Mouse (Mus musculus): ENCODE results near the gene Morc4. TPM values are rescaled to one million over a fixed set of nuclear protein-coding genes. Genes with fewer than 3 reads are reported as not detected.

The Morc4 gene
- polyA plus RNA-seq, 1 experiment from 2014 or later = 7.2 TPM

- Histone ChIP-seq H3K9me3 (no peaks in the 10 kb centered on the region), H3K9ac (no peak within 1 kb of the TSS), H3K27ac (no peak within 1 kb of the TSS), H3K4me3 (no peak within 1 kb of the TSS), H3K36me3 (no peaks in the 10 kb centered on the region), H3K4me2 (replicated peaks) (no peak within 1 kb of the TSS), H3K27me3 (replicated peaks) (0 out of 2 replicates have a peak, but pooled peaks cover 2% of the 10 kb centered on the region), H3K4me1 (no peaks in the 10 kb centered on the region)
- no peak for ATAC-seq (ENCODE audit: low FRiP score, low read depth)
- WGBS = 73% methylated on average over 8 of the region's 8 CpGs
These were observed 71.0 kb downstream of the Morc4 start, which contains the start of gene Cldn2 for GRCm38 (mm10) chrX:139800406-139800878. Cldn2 (plus strand) TSS chrX:139800828.

- ATAC-seq (ENCODE audit: low FRiP score, low read depth) = no peak
- Histone ChIP-seq H3K4me3 (no peak overlapping the region), H3K27ac (no peak overlapping the region), H3K9ac (no peak overlapping the region), H3K4me1 (no peaks in the 10 kb centered on the region), H3K9me3 (no peaks in the 10 kb centered on the region), H3K36me3 (no peaks in the 10 kb centered on the region), H3K27me3 (replicated peaks) (0 out of 2 replicates have a peak, but pooled peaks cover 2% of the 10 kb centered on the region), H3K4me2 (replicated peaks) (no peak overlapping the region)
- WGBS = 85% methylated on average over 3 of the region's 3 CpGs
These were observed 71.5 kb downstream of the Morc4 start for GRCm38 (mm10) chrX:139799953-139800352.

- WGBS = 87% methylated on average over 9 of the region's 9 CpGs
These were observed 73.6 kb downstream of the Morc4 start for GRCm38 (mm10) chrX:139797875-139798274.

GRCm38 (mm10) chrX:139796037-139796436 is 75.4 kb downstream of the Morc4 start:
- H3K9ac ChIP-seq = no peak overlapping the region

More at GRCm38 (mm10) chrX:139797875-139798274, 73.6 kb downstream of the Morc4 start:
- Histone ChIP-seq H3K4me3 (no peak overlapping the region), H3K27me3 (replicated peaks) (0 out of 2 replicates have a peak, but pooled peaks cover 2% of the 10 kb centered on the region), H3K27ac (no peak overlapping the region), H3K4me1 (no peaks in the 10 kb centered on the region), H3K4me2 (replicated peaks) (no peak overlapping the region), H3K9ac (no peak overlapping the region), H3K36me3 (no peaks in the 10 kb centered on the region), H3K9me3 (no peaks in the 10 kb centered on the region)
- ATAC-seq (ENCODE audit: low FRiP score, low read depth) = no peak

GRCm38 (mm10) chrX:139794072-139794845 is 77.2 kb downstream of the Morc4 start:
- H3K9me3 ChIP-seq = no peaks in the 10 kb centered on the region
- no peak overlapping the region for H3K4me3 ChIP-seq
- H3K36me3 ChIP-seq = no peaks in the 10 kb centered on the region
- H3K9ac ChIP-seq = no peak overlapping the region
- 0 out of 2 replicates have a peak, but pooled peaks cover 2% of the 10 kb centered on the region for H3K27me3 ChIP-seq (replicated peaks)
- H3K4me1 ChIP-seq = no peaks in the 10 kb centered on the region
- ATAC-seq (ENCODE audit: low FRiP score, low read depth) = no peak
- H3K27ac ChIP-seq = no peak overlapping the region
- WGBS = 88% methylated on average over 7 of the region's 7 CpGs
- H3K4me2 ChIP-seq (replicated peaks) = no peak overlapping the region

More at GRCm38 (mm10) chrX:139796037-139796436, 75.4 kb downstream of the Morc4 start:
- H3K36me3 ChIP-seq = no peaks in the 10 kb centered on the region
- H3K4me1 ChIP-seq = no peaks in the 10 kb centered on the region
- H3K27me3 ChIP-seq (replicated peaks) = 0 out of 2 replicates have a peak, but pooled peaks cover 2% of the 10 kb centered on the region
- 93% methylated on average over 6 of the region's 6 CpGs for WGBS
- no peak for ATAC-seq (ENCODE audit: low FRiP score, low read depth)
- no peaks in the 10 kb centered on the region for H3K9me3 ChIP-seq
- H3K27ac ChIP-seq = no peak overlapping the region
- H3K4me2 ChIP-seq (replicated peaks) = no peak overlapping the region
- H3K4me3 ChIP-seq = no peak overlapping the region

GRCm38 (mm10) chrX:139785764-139786163 is 85.7 kb downstream of the Morc4 start:
- no peaks in the 10 kb centered on the region for H3K27me3 ChIP-seq (replicated peaks)
- no peak overlapping the region for H3K4me3 ChIP-seq
- no peaks in the 10 kb centered on the region for H3K36me3 ChIP-seq
- H3K4me2 ChIP-seq (replicated peaks) = no peak overlapping the region
- 53% methylated on average over 1 of the region's 1 CpGs for whole genome bisulfite sequencing
- H3K27ac ChIP-seq = no peak overlapping the region
- no peak overlapping the region for H3K9ac ChIP-seq
- H3K4me1 ChIP-seq = no peaks in the 10 kb centered on the region
- ATAC-seq (ENCODE audit: low FRiP score, low read depth) = no peak
- H3K9me3 ChIP-seq = no peaks in the 10 kb centered on the region

- Histone ChIP-seq H3K27me3 (replicated peaks) (0 out of 2 replicates have a peak, but pooled peaks cover 3% of the 10 kb centered on the region), H3K27ac (no peak overlapping the region), H3K4me1 (no peaks in the 10 kb centered on the region), H3K36me3 (no peaks in the 10 kb centered on the region), H3K4me2 (replicated peaks) (no peak overlapping the region), H3K9ac (no peak overlapping the region), H3K4me3 (no peak overlapping the region), H3K9me3 (no peaks in the 10 kb centered on the region)
- 48% methylated on average over 3 of the region's 3 CpGs for WGBS
- ATAC-seq (ENCODE audit: low FRiP score, low read depth) = no peak
These were observed 88.4 kb downstream of the Morc4 start for GRCm38 (mm10) chrX:139783045-139783422.

- ATAC-seq (ENCODE audit: low FRiP score, low read depth) = no peak
These were observed 89.0 kb downstream of the Morc4 start, which contains the start of gene Ripply1 for GRCm38 (mm10) chrX:139782278-139783044. Ripply1 (minus strand) TSS chrX:139782353.

GRCm38 (mm10) chrX:139781563-139781962 is 89.9 kb downstream of the Morc4 start:
- Histone ChIP-seq H3K9ac (no peak overlapping the region), H3K4me1 (no peaks in the 10 kb centered on the region), H3K27ac (no peak overlapping the region), H3K9me3 (no peaks in the 10 kb centered on the region), H3K4me2 (replicated peaks) (no peak overlapping the region), H3K36me3 (no peaks in the 10 kb centered on the region), H3K27me3 (replicated peaks) (0 out of 2 replicates have a peak, but pooled peaks cover 3% of the 10 kb centered on the region), H3K4me3 (no peak overlapping the region)
- 85% methylated on average over 4 of the region's 4 CpGs for WGBS
- ATAC-seq (ENCODE audit: low FRiP score, low read depth) = no peak

More at GRCm38 (mm10) chrX:139782278-139783044, 89.0 kb downstream of the Morc4 start, which contains the start of gene Ripply1:
- Histone ChIP-seq H3K9ac (no peak within 1 kb of the TSS), H3K9me3 (no peaks in the 10 kb centered on the region), H3K4me1 (no peaks in the 10 kb centered on the region), H3K4me3 (no peak within 1 kb of the TSS), H3K27me3 (replicated peaks) (0 out of 2 replicates have a peak, but pooled peaks cover 3% of the 10 kb centered on the region), H3K27ac (no peak within 1 kb of the TSS), H3K36me3 (no peaks in the 10 kb centered on the region), H3K4me2 (replicated peaks) (no peak within 1 kb of the TSS)
- WGBS = 30% methylated on average over 6 of the region's 6 CpGs

GRCm38 (mm10) chrX:139780988-139781387 is 90.5 kb downstream of the Morc4 start:
- no peak overlapping the region for H3K4me3 ChIP-seq
- 83% methylated on average over 3 of the region's 3 CpGs for WGBS
- H3K9me3 ChIP-seq = no peaks in the 10 kb centered on the region
- ATAC-seq (ENCODE audit: low FRiP score, low read depth) = no peak
- no peak overlapping the region for H3K4me2 ChIP-seq (replicated peaks)
- no peaks in the 10 kb centered on the region for H3K4me1 ChIP-seq
- no peak overlapping the region for H3K9ac ChIP-seq
- 0 out of 2 replicates have a peak, but pooled peaks cover 3% of the 10 kb centered on the region for H3K27me3 ChIP-seq (replicated peaks)
- H3K36me3 ChIP-seq = no peaks in the 10 kb centered on the region
- H3K27ac ChIP-seq = no peak overlapping the region

GRCm38 (mm10) chrX:139779401-139779800 is 92.1 kb downstream of the Morc4 start:
- H3K27me3 ChIP-seq (replicated peaks) = 0 out of 2 replicates have a peak, but pooled peaks cover 3% of the 10 kb centered on the region

GRCm38 (mm10) chrX:139778886-139779285 is 92.6 kb downstream of the Morc4 start:
- Histone ChIP-seq H3K36me3 (no peaks in the 10 kb centered on the region), H3K9ac (no peak overlapping the region), H3K27ac (no peak overlapping the region), H3K4me3 (no peak overlapping the region), H3K27me3 (replicated peaks) (0 out of 2 replicates have a peak, but pooled peaks cover 3% of the 10 kb centered on the region), H3K9me3 (no peaks in the 10 kb centered on the region), H3K4me2 (replicated peaks) (no peak overlapping the region), H3K4me1 (no peaks in the 10 kb centered on the region)
- no peak for ATAC-seq (ENCODE audit: low FRiP score, low read depth)
- WGBS = 72% methylated on average over 1 of the region's 1 CpGs

More at GRCm38 (mm10) chrX:139779401-139779800, 92.1 kb downstream of the Morc4 start:
- H3K9ac ChIP-seq = no peak overlapping the region
- no peak for ATAC-seq (ENCODE audit: low FRiP score, low read depth)
- H3K36me3 ChIP-seq = no peaks in the 10 kb centered on the region
- H3K27ac ChIP-seq = no peak overlapping the region
- H3K4me2 ChIP-seq (replicated peaks) = no peak overlapping the region
- H3K4me1 ChIP-seq = no peaks in the 10 kb centered on the region
- WGBS = 80% methylated on average over 5 of the region's 5 CpGs
- no peak overlapping the region for H3K4me3 ChIP-seq
- no peaks in the 10 kb centered on the region for H3K9me3 ChIP-seq
